Mouse (Mus musculus) MEL-GATA-1-ER (cell line): ENCODE measurements around the gene Ifitm6.
"Not testable (repeated sequence)": the region's sequence is repeated elsewhere in the genome, so short reads cannot be mapped to it uniquely, and the experiment has no call there.

Source experiments
- DNase-seq: peaks from one replicate; pipeline ENCODE4 v3.0.0-alpha.2; 2012; ENCODE audit warnings: low read depth; ENCODE audit errors: extremely low read depth

The Ifitm6 gene

GRCm38 (mm10) chr7:141017824-141018223, at the start of gene Ifitm6:
Ifitm6 (minus strand) TSS chr7:141017924.
- not testable (repeated sequence) for DNase-seq

- DNase-seq: no peak
Measured at GRCm38 (mm10) chr7:141064576-141064975, 46.9 kb upstream of the Ifitm6 start.

GRCm38 (mm10) chr7:141064175-141064574, 46.5 kb upstream of the Ifitm6 start:
- no peak for DNase-seq

- DNase-seq: no peak
Measured at GRCm38 (mm10) chr7:141063353-141063752, 45.6 kb upstream of the Ifitm6 start.

- DNase-seq: no peak
Measured at GRCm38 (mm10) chr7:141062525-141062924, 44.8 kb upstream of the Ifitm6 start.

GRCm38 (mm10) chr7:141061269-141061692, 43.6 kb upstream of the Ifitm6 start:
- no peak for DNase-seq

GRCm38 (mm10) chr7:141060426-141061242, 42.9 kb upstream of the Ifitm6 start, which contains the start of gene B4galnt4:
B4galnt4 (plus strand) TSS chr7:141061104.
- no peak for DNase-seq

GRCm38 (mm10) chr7:141059929-141060328, 42.2 kb upstream of the Ifitm6 start:
- DNase-seq: no peak

GRCm38 (mm10) chr7:141058601-141059341, 41.0 kb upstream of the Ifitm6 start:
- DNase-seq: no peak

- DNase-seq: no peak
Measured at GRCm38 (mm10) chr7:141057541-141057940, 39.8 kb upstream of the Ifitm6 start.

GRCm38 (mm10) chr7:141056976-141057375, 39.3 kb upstream of the Ifitm6 start:
- no peak for DNase-seq

- no peak for DNase-seq
Measured at GRCm38 (mm10) chr7:141055785-141056184, 38.1 kb upstream of the Ifitm6 start.

GRCm38 (mm10) chr7:141052421-141052820, 34.7 kb upstream of the Ifitm6 start:
- no peak for DNase-seq

- no peak for DNase-seq
Measured at GRCm38 (mm10) chr7:141052016-141052415, 34.3 kb upstream of the Ifitm6 start.

GRCm38 (mm10) chr7:141051060-141051685, 33.4 kb upstream of the Ifitm6 start:
- no peak for DNase-seq

GRCm38 (mm10) chr7:141049326-141049725, 31.6 kb upstream of the Ifitm6 start:
- DNase-seq: no peak

GRCm38 (mm10) chr7:141048226-141049218, 30.8 kb upstream of the Ifitm6 start:
- DNase-seq: peak; percentile 76

- DNase-seq: peak; percentile 63
Measured at GRCm38 (mm10) chr7:141047581-141048225, 30.0 kb upstream of the Ifitm6 start.

- peak; percentile 93 for DNase-seq
Measured at GRCm38 (mm10) chr7:141046931-141047580, 29.3 kb upstream of the Ifitm6 start.

GRCm38 (mm10) chr7:141042539-141042938, 24.8 kb upstream of the Ifitm6 start:
- no peak for DNase-seq
